Mouse (Mus musculus) heart, adult 2 months (tissue): ENCODE results near the gene Aox4.

Experiments used
- CTCF ChIP-seq: fragments of 200-600 bp; IDR thresholded peaks from 2 replicates; pipeline ENCODE4 v1.8.1; 2022; ENCODE audit warnings: antibody characterized with exemption, mild to moderate bottlenecking, moderate library complexity
- EP300 ChIP-seq: fragments of 200-500 bp; IDR thresholded peaks from 2 replicates; pipeline ENCODE4 v1.6.1; 2011; ENCODE audit warnings: low read depth, low read length, control low read depth; ENCODE audit not compliant: insufficient read depth
- POLR2A ChIP-seq: fragments of 200-500 bp; IDR thresholded peaks from 2 replicates; pipeline ENCODE4 v1.6.1; 2011; ENCODE audit warnings: mild to moderate bottlenecking, low read depth, low read length, control low read depth; ENCODE audit not compliant: insufficient read depth

- TF ChIP-seq CTCF: no peak
- no peak for TF ChIP-seq EP300
- no peak for TF ChIP-seq POLR2A
These were observed 68.3 kb downstream of the Aox4 start for GRCm38 (mm10) chr1:58278513-58278912.
